19 mouse cellular contexts compared by ENCODE assay signal in genomic region chr3:122035092-122035491, GRCm38 (mm10). TPM values are rescaled to one million over a fixed set of nuclear protein-coding genes. Genes with fewer than 3 reads are reported as not detected.
DNase-seq lines count a peak whose midpoint lies in the region; ATAC-seq lines count a peak whose summit lies in the region.
"Had no signal": no experiment of that assay in that cellular context is flagged by ENCODE, and none has a peak within 500 bp of the region (broad histone marks: within the 10 kb centered on the region; RNA-seq: fewer than 3 reads in every experiment).

No protein-coding gene starts in this region.

- no peak overlapping the region for H3K4me3 ChIP-seq in heart, embryonic 10.5 days
- no peak overlapping the region for H3K4me3 ChIP-seq in neural tube, embryonic 11.5 days (ENCODE audit: low read depth, low read length)
- H3K4me3 ChIP-seq in neural tube, embryonic 15.5 days (replicated peaks) = no peak overlapping the region
- no peak overlapping the region for H3K4me3 ChIP-seq in embryonic facial prominence, embryonic 10.5 days
- no peak overlapping the region for H3K4me3 ChIP-seq in embryonic facial prominence, embryonic 11.5 days (ENCODE audit: low read depth, low read length)
- H3K4me3 ChIP-seq: embryonic facial prominence, embryonic 12.5 days; forebrain, embryonic 13.5 days; forebrain, embryonic 15.5 days had no signal

- peak overlapping the region; percentile 59; the same call in 1 of the 2 replicates for H3K27ac ChIP-seq in heart, embryonic 10.5 days
- H3K27ac ChIP-seq in neural tube, embryonic 11.5 days (ENCODE audit: low read depth, low read length) = no peak overlapping the region
- H3K27ac ChIP-seq in neural tube, embryonic 15.5 days (replicated peaks) = no peak overlapping the region
- H3K27ac ChIP-seq in embryonic facial prominence, embryonic 10.5 days (replicated peaks) = 0 out of 2 replicates have a peak overlapping the region, but pooled peaks have one; percentile 19
- no peak overlapping the region for H3K27ac ChIP-seq in embryonic facial prominence, embryonic 11.5 days (replicated peaks; ENCODE audit: low read depth, low read length)
- H3K27ac ChIP-seq: embryonic facial prominence, embryonic 12.5 days; forebrain, embryonic 13.5 days; forebrain, embryonic 15.5 days had no signal

- 59% methylated on average over 3 of the region's 3 CpGs for WGBS in heart, embryonic 10.5 days
- 51% methylated on average over 3 of the region's 3 CpGs for WGBS in neural tube, embryonic 11.5 days
- WGBS in neural tube, embryonic 15.5 days = 22% methylated on average over 3 of the region's 3 CpGs
- 37% methylated on average over 3 of the region's 3 CpGs for whole genome bisulfite sequencing in embryonic facial prominence, embryonic 10.5 days
- 36% methylated on average over 3 of the region's 3 CpGs for WGBS in embryonic facial prominence, embryonic 11.5 days

- H3K36me3 ChIP-seq in heart, embryonic 10.5 days = no peaks in the 10 kb centered on the region
- H3K36me3 ChIP-seq in neural tube, embryonic 11.5 days (ENCODE audit: control insufficient read depth, insufficient read depth, low read length) = no peaks in the 10 kb centered on the region
- H3K36me3 ChIP-seq in neural tube, embryonic 15.5 days = no peaks in the 10 kb centered on the region
- H3K36me3 ChIP-seq in embryonic facial prominence, embryonic 10.5 days (replicated peaks) = no peaks in the 10 kb centered on the region
- H3K36me3 ChIP-seq in embryonic facial prominence, embryonic 11.5 days (replicated peaks; ENCODE audit: control insufficient read depth, insufficient read depth, low read depth, low read length) = no peaks in the 10 kb centered on the region
- H3K36me3 ChIP-seq: embryonic facial prominence, embryonic 12.5 days; forebrain, embryonic 15.5 days had no signal

- intact Hi-C loops in heart, postnatal 25 days (cut with DNase I) = no loop called here

- 0 out of 2 replicates have a peak, but pooled peaks have one; percentile 55 for ATAC-seq in neural tube, embryonic 11.5 days (ENCODE audit: insufficient read depth, low FRiP score, low TSS enrichment)
- no peak for ATAC-seq in neural tube, embryonic 15.5 days (ENCODE audit: low FRiP score)
- no peak for ATAC-seq in embryonic facial prominence, embryonic 11.5 days (replicated peaks; ENCODE audit: insufficient number of reproducible peaks, low FRiP score, low TSS enrichment, low read depth)
- ATAC-seq: forebrain, embryonic 13.5 days; forebrain, embryonic 15.5 days; forebrain, postnatal 0 days had no signal

- no peak for DNase-seq in heart, embryonic 10.5 days (ENCODE audit: low spot score)
- no peak for DNase-seq in heart, postnatal 25 days (ENCODE audit: low spot score)
- peak; percentile 36 for DNase-seq in neural tube, embryonic 11.5 days (ENCODE audit: low spot score)
- no peak for DNase-seq in embryonic facial prominence, embryonic 10.5 days (ENCODE audit: low spot score)
- DNase-seq in embryonic facial prominence, embryonic 11.5 days (ENCODE audit: low spot score) = peak; percentile 15
- no peak for DNase-seq in adrenal gland, postnatal 25 days
- DNase-seq: adrenal gland, adult 2 months; adrenal gland, postnatal 10 days; adrenal gland, postnatal 36 days; cerebellum, adult 11-12 months; cerebellum, adult 2 months; cerebellum, adult 9-10 months; cerebellum, postnatal 10 days; cerebellum, postnatal 25 days; forebrain, postnatal 0 days had no signal

- no peaks in the 10 kb centered on the region for H3K27me3 ChIP-seq in heart, embryonic 10.5 days (ENCODE audit: insufficient read depth, poor library complexity, severe bottlenecking)
- H3K27me3 ChIP-seq in neural tube, embryonic 11.5 days (ENCODE audit: control insufficient read depth, insufficient read depth, low read length) = no peaks in the 10 kb centered on the region
- no peaks in the 10 kb centered on the region for H3K27me3 ChIP-seq in neural tube, embryonic 15.5 days (replicated peaks)
- 0 out of 2 replicates have a peak, but pooled peaks cover 3% of the 10 kb centered on the region for H3K27me3 ChIP-seq in embryonic facial prominence, embryonic 10.5 days (replicated peaks; ENCODE audit: low read depth, poor library complexity, severe bottlenecking)
- no peaks in the 10 kb centered on the region for H3K27me3 ChIP-seq in embryonic facial prominence, embryonic 11.5 days (ENCODE audit: control insufficient read depth, insufficient read depth, low read length)
- H3K27me3 ChIP-seq: embryonic facial prominence, embryonic 12.5 days had no signal

- peaks cover 29% of the 10 kb centered on the region for H3K4me1 ChIP-seq in heart, embryonic 10.5 days
- 0 out of 2 replicates have a peak, but pooled peaks cover 2% of the 10 kb centered on the region for H3K4me1 ChIP-seq in neural tube, embryonic 11.5 days (ENCODE audit: control insufficient read depth, insufficient read depth, low read length)
- peaks cover 5% of the 10 kb centered on the region; the same call in 1 of the 2 replicates for H3K4me1 ChIP-seq in neural tube, embryonic 15.5 days
- peaks cover 23% of the 10 kb centered on the region for H3K4me1 ChIP-seq in embryonic facial prominence, embryonic 10.5 days
- no peaks in the 10 kb centered on the region; the same call in 1 of the 2 replicates for H3K4me1 ChIP-seq in embryonic facial prominence, embryonic 11.5 days (ENCODE audit: control insufficient read depth, insufficient read depth, low read length)
- H3K4me1 ChIP-seq: forebrain, embryonic 13.5 days had no signal

- no peak overlapping the region for H3K9ac ChIP-seq in neural tube, embryonic 11.5 days (ENCODE audit: low read length)
- H3K9ac ChIP-seq in neural tube, embryonic 15.5 days (replicated peaks) = no peak overlapping the region
- H3K9ac ChIP-seq in embryonic facial prominence, embryonic 11.5 days (replicated peaks; ENCODE audit: low read length) = no peak overlapping the region
- H3K9ac ChIP-seq: embryonic facial prominence, embryonic 12.5 days; forebrain, embryonic 13.5 days; forebrain, embryonic 15.5 days; forebrain, postnatal 0 days had no signal

- H3K4me2 ChIP-seq in neural tube, embryonic 11.5 days (ENCODE audit: low read depth) = no peak overlapping the region
- no peak overlapping the region for H3K4me2 ChIP-seq in neural tube, embryonic 15.5 days
- H3K4me2 ChIP-seq in embryonic facial prominence, embryonic 11.5 days (ENCODE audit: low read depth, low read length) = no peak overlapping the region
- H3K4me2 ChIP-seq: embryonic facial prominence, embryonic 12.5 days; forebrain, embryonic 13.5 days; forebrain, embryonic 15.5 days had no signal

- no peaks in the 10 kb centered on the region; the same call in 1 of the 2 replicates for H3K9me3 ChIP-seq in heart, embryonic 10.5 days
- H3K9me3 ChIP-seq in neural tube, embryonic 11.5 days (ENCODE audit: control insufficient read depth, low read length) = no peaks in the 10 kb centered on the region
- no peaks in the 10 kb centered on the region for H3K9me3 ChIP-seq in neural tube, embryonic 15.5 days (replicated peaks)
- no peaks in the 10 kb centered on the region for H3K9me3 ChIP-seq in embryonic facial prominence, embryonic 10.5 days
- no peaks in the 10 kb centered on the region for H3K9me3 ChIP-seq in embryonic facial prominence, embryonic 11.5 days (replicated peaks; ENCODE audit: control insufficient read depth, low read length)
- H3K9me3 ChIP-seq: forebrain, embryonic 13.5 days; forebrain, embryonic 15.5 days had no signal

RNA-seq across cellular contexts. Expression of gene Abca4, which starts 9.2 kb away (rescaled TPM):
- polyA plus RNA-seq in heart, embryonic 10.5 days (2016; fragmentation: Nextera tagmentation; extraction: Ambion mirVana) = 7.1 and 8.5 TPM in 2 replicates
- total RNA-seq in heart, postnatal 25 days (2021) = 1 to 10 TPM; 2.3 TPM
- 0.49 and 1.0 TPM in 2 replicates for polyA plus RNA-seq in neural tube, embryonic 11.5 days (2014; fragmentation: Nextera tagmentation; extraction: Ambion mirVana)
- 0.97 and 1.0 TPM in 2 replicates for polyA plus RNA-seq in neural tube, embryonic 15.5 days (2015; fragmentation: Nextera tagmentation; extraction: Ambion mirVana)
- 1.9 and 2.0 TPM in 2 replicates for polyA plus RNA-seq in embryonic facial prominence, embryonic 10.5 days (2016; fragmentation: Nextera tagmentation; extraction: Ambion mirVana)
- polyA plus RNA-seq in embryonic facial prominence, embryonic 11.5 days (2014; fragmentation: Nextera tagmentation; extraction: Ambion mirVana) = 1.9 TPM in 2 replicates
- total RNA-seq in adrenal gland, postnatal 25 days (2021) = 2.1 and 5.1 TPM in 2 replicates

Comparison
In these comparisons a context has a peak if more than half of its experiments do, and no peak if none do; other contexts are left out.
1. DNase-seq: peak in neural tube, embryonic 11.5 days (single experiment) and embryonic facial prominence, embryonic 11.5 days (single experiment); none in heart, embryonic 10.5 days (single experiment), heart, postnatal 25 days (single experiment), embryonic facial prominence, embryonic 10.5 days (single experiment) and adrenal gland, postnatal 25 days (single experiment).
2. H3K27ac ChIP-seq: peak in heart, embryonic 10.5 days (single experiment) and embryonic facial prominence, embryonic 10.5 days (single experiment); none in neural tube, embryonic 11.5 days (single experiment), neural tube, embryonic 15.5 days (single experiment) and embryonic facial prominence, embryonic 11.5 days (single experiment).